Mouse (Mus musculus): ENCODE data around the gene Aph1a.
"Not testable (repeated sequence)": the region's sequence is repeated elsewhere in the genome, so short reads cannot be mapped to it uniquely, and the experiment has no call there.

Aph1a gene

DNA sequence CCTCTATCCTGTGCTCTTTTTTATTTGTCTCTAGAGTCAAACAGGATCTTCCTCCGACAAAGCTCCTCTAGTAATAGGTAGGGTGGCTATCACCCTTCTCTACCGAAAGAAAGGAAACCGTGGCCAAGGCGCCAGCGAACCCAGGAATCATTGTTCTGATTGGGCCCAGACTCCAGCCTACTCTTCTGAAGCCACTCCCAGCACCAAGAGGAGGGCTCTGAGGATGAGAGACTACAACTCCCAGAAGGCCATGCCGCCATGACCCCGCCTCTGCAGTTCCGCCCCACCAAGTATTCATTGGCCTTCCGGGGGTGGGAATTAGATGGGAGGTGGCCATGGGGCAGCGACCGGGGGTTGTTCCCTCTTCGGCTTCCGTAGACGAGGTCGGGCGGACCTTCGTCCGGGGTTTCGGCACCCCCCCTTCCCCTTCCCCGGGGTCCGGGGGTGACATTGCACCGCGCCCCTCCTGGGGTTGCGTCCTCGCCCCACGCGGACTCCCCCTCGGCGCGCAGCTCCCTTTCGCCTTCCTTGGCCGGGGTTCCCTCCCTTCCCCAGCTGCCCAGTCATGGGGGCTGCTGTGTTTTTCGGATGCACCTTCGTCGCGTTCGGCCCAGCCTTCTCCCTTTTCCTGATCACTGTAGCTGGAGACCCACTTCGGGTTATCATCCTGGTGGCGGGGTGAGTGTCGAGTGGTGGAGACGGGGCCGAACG is at the start of gene Aph1a:
Gene Aph1a (plus strand): TSS at position 364 of the 711 bp plus-strand sequence.
- DNase-seq, result peak; percentile 90 to 95

DNA sequence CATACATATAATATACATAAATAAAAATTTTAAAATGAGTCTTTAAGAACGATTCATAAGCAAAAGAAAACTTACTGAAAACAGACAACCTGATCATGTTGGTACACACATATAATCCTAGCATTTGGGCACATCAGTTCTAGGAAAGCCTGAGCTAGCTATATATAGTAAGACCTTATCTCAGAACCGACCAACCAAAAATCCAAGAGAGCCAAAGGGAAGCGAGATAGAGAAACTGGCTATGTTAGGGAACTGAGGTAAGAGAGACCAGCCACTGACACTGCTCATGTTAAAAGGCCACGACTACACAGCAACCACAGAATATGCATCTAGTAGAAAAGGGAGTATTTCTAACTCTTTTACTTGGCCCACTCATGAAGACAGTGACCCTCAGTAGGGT is 43.2 kb upstream of the Aph1a start:
- DNase-seq, result no peak

DNA sequence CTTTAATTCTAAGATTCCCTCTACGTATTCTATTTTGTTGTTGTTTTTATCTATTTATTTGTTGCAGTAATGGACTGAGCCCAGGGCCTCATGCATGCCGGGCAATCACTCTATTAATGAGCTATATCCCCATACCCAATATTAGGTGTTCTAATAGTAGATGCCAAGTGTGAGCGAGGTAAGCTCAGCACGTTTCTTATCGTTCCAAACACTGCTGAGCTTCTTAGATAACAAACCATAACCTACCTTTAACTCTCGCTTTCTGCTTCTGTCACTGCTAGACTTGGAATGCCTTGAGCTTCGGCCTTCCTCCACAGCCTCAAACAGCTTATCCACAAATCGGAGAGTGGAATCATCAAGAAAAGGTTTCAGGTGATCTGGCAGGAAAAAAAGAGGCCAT is 42.5 kb upstream of the Aph1a start:
- DNase-seq, result no peak

DNA sequence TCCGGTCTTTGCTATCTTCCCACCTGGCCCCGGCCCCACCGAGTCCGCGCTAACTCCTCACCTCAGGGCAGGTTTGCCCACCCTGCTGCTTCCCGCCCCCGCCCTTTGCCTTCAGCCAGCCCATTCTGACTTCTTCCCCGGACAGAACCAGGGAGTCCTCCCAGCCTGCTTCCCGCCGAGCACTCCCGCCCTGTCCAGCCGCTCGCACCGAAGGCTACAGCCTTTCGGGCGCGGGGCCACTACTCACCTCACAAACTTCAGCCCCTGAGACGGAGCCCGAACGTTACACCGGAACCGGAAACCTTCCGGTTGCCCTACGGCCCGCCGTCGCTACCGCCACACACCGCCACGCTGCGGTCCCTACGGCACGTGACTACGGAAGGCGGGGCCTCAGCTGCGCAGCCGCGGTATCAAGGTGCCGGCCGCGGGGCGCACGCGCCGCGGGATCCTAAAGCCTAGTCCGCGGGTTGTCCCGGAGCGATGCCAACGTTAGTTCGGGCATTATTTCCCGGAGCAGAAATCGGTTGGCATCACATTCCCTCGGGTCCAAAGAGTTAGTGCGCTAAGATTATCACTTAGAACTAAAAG is 38.2 kb upstream of the Aph1a start, which contains the start of gene Prpf3:
Gene Prpf3 (minus strand): TSS at position 384 of the 588 bp plus-strand sequence.
- DNase-seq, result peak; percentile 87 to 96

DNA sequence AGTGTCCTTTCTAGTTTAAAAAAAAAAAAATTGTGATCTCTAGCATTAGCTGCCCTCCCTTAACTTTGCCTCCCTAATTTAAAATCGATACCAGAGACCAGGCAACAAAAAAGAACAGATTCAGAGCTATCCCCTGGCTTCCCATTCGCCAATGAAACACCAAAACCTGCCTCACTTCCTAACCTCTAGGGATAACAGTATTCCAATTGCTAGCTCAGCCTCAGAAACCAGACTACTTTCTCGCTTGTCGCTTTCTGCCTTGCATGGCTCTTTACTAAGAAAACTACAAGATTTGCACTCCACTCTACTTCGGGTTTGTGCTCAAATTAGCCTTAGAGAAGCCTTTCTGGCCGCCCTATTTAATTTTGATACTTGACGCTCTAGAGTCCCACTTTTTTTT is 37.7 kb upstream of the Aph1a start:
- DNase-seq, result no peak

DNA sequence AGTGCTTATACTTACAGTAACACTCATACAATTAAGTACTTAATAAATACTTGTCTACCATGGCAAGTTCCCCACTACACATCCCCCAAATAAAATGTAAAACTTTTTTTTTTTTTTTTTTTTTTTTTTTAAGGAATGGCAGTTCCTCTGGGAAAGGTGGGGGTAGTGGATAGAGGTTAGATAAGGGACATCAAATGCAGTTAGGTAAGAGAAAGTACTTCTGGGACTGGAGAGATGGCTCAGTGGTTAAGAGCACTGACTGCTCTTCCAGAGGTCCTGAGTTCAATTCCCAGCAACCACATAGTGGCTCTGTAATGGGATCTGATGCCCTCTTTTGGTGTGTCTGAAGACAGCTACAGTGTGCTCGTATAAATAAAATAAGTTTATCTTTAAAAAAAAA is 36.7 kb upstream of the Aph1a start:
- DNase-seq, result not testable (repeated sequence)

DNA sequence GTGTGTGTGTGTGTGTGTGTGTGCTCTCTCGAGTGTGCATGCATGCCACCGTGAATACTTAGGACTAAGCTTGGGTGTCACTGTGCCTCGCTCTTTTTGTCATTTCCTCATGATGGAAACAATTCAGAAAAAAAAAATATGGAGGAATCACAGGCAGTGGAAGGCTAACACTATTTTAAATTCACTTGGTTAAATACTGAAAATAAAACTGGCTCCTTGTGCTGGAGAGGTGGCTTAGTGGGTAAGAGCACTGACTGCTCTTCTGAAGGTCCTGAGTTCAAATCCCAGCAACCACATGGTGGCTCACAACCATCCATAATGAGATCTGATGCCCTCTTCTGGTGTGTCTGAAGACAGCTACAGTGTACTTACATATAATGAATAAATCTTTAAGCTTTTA is 35.5 kb upstream of the Aph1a start:
- not testable (repeated sequence) for DNase-seq

DNA sequence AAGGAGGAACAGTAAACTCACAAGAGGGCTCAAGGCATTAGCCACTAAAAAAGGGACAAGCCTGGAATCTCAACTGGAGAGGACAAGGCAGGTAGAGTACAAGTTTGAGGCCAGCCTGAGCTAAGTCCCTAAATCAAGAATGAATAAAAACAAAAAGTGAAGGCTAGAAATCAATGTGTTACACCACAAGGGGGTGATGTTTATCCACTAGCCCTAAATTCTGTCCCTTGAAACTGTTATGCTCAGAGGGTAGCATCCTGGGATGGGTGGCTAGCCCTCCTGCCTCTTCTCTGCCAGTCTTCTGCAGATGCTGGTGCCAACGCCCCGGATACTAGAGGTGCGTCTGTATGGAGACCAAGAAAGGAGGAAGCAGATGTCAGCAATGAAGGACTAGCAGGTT is 33.4 kb upstream of the Aph1a start:
- DNase-seq, result no peak

DNA sequence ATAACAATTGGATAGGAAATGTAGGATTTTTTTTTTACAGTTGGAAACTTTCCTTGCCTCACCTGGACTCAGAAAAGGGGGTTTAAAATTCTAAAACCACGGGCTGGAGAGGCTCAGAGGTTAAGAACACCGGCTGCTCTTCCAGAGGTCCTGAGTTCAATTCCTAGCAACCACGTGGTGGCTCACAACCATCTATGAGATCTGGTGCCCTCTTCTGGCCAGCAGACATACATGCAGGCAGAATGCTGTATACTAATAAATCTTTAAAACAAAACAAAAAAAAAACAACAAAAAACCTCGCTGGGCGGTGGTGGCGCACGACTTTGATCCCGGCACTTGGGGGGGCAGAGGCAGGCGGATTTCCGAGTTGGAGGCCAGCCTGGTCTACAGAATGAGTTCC is 32.6 kb upstream of the Aph1a start:
- DNase-seq, result peak in 1 of 2 experiments; percentile 21

DNA sequence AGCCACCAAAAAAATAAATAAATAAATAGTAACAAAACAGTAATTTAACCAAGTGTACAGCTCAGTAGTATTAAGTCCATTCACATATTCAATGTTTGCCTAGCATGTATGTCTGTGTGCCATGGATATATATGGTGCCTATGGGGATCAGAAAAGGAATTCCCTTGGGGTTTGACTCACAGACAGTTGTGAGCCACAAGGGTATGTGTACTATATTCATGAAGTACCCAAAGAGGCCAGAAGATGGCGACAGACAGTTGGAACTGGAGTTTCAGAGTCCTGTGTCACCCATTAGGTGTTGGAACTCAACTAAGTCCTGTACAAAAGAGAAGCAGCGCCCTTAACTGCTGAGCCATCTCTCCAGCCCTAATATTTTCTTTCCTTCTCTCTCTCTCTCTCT is 32.0 kb upstream of the Aph1a start:
- DNase-seq, result peak in 1 of 2 experiments; percentile 55

DNA sequence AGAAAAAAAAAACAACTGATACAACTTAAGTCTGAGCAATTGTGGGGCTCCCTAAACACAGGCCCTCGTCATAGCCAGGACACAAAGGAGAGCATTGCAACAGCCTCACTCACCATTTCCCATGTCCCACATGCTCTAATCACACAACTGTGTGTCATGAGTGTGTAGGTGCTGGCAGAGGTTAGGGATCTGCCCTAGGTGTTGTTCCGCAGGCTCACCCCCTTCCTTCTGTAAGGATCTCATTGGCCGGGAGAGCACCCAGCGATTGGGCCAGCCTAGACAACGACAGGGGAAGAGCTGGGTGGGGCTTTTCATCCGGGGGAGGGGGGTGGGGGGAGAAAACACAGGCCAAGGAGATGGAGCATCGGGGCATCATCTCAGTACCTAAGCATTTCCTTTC is 30.2 kb upstream of the Aph1a start:
- no peak for DNase-seq

DNA sequence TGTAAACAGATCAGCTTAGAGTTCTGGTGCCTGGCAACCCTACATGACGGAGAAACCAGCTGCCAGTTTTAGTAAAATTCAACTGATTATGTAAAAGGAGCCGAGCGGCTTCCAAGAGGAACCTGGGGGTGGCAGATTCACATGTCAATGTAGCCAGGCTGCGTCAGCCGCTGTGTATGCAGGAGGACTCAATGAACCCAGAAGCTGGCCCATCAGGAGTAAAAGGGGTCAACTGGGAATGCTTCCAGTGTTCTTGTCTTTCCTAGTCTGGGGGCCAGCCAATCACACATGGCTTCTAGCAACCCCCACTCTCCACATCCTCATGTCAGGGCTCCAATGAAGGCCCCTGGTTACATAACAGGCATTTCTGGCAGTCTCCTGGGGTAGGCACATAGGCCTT is 28.7 kb upstream of the Aph1a start:
- DNase-seq, result no peak

DNA sequence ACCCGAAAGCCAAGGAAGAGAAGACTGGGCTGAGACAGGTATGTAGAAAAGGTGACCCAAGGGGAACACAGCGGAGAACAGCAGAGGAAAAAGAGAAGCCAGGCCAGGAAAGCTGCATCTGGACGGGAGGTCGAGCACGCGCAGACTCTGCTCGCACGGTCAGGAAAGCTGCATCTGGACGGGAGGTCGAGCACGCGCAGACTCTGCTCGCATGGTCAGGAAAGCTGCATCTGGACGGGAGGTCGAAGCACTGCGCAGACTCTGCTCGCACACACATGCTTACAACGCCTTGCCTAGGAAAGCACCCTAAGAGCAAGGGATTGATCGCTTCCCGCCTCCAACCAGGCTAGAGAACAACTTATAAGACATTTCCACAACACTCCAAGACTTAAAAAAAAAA is 28.2 kb upstream of the Aph1a start:
- no peak for DNase-seq

DNA sequence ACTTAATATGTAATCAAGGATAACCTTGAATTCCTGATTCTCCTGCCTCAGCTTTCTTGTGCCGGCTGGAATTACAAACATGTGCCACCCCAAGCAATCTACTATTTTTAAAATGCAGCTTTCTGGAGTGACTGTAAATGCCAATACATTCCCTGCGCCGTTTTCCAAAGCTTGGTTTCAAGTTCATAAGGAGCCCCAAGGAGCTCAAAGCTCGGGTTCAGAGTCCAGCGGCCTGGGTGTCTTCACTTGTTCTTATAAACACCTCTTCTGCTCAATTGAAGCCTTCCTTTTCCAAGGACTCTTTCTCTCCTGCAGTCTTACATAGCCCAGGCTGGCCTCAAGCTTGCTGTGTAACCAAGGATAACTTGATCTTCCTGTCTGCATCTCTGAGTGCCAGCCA is 27.7 kb upstream of the Aph1a start:
- DNase-seq, result no peak

DNA sequence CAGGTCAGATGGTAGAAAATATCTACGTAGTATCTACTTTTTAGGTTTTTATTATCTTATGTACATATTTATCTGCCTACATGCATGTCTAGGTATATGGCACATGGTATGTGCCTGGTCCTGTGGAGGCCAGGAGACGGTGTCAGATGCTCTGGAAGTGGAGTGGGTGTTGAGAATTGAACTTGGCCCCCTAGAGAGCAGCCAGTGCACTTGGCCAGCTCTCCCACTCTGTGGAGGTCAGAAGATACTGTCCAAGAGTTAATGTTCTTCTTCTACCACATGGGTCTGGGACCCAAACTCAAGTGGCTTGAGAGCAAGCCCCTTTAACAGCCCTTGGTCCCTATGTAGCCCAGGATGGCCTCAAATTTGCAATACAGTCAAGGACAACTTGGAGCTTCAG is 26.4 kb upstream of the Aph1a start:
- no peak for DNase-seq

DNA sequence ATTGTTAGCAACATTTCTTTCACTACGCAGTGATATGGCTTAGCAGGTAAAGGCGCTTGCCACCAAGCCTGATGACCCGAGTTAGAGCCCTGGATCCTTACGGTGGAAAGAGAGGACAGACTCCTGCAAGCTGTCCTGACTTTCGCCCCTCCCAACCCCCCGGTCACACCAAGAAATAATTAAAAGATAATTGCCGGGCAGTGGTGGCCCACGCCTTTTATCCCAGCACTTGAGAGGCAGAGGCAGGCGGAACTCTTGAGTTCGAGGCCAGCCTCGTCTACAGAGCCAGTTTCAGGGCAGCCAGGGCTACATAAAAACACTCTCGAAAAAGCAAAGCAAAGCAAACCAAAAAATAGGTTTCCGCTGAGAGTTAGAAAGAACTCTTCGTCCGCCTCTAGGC is 22.8 kb upstream of the Aph1a start:
- no peak for DNase-seq

DNA sequence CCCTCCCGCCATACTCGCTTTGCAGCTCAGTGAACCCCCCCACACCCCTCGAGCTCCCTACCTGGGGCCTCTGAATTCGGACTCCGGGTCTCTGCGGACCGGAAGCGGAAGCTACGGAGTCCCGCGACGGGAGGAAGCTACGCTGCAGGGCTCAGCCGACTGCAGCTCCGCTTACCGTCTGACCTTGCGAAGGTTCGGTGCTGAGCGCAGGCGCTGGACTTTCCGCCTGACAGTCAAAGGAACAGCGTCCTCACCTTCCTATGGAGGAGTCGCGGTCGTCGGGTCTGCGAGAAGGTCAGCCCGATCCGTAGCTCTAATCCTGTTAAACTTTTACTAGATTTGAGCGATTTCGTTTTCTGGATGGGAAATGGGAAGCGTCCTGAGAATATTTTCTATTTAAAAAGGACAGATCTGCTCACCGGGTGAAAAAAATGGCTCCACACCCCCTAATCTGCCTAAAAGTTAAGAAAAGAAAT is 22.3 kb upstream of the Aph1a start, which contains the start of gene Mrps21:
Gene Mrps21 (minus strand): TSS at position 128 of the 476 bp plus-strand sequence.
- DNase-seq, result peak; percentile 75

DNA sequence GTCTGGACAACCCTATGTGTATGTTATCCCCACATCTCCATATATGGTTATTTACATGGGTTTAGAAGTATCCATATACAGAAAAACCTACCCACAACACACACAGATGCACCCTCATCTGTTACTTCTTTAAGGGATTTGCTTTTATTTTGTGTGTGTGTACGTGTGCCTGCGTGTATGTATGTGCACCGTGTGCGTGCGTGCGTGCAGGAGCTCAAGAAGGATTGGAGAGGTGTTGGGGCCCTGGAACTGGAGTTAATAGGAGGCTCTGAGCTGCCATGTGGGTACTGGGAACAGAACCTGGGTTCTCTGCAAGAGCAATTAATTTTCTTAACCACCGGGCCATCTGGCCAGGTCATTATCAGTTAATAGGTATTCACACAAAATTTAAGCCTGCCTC is 21.7 kb upstream of the Aph1a start:
- no peak for DNase-seq

DNA sequence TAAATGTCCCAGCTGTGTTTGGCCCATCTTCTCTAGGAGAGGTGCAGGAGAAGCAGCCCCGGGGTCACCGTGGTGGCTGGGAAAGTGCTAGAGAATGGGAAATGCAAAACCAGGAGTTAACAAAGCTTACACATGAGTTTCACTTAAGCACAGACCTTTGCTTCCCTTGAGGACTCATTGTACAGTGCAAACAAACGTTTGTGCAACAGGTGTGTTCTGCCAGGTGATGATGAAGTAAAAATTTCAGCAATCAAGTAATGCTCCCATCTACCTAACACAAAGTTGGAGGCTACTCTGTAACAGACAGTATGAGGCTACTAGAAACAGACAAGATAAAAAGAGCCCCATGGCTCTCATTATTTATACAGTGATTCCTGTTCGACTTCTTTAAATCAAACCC is 14.7 kb upstream of the Aph1a start:
- DNase-seq, result no peak

DNA sequence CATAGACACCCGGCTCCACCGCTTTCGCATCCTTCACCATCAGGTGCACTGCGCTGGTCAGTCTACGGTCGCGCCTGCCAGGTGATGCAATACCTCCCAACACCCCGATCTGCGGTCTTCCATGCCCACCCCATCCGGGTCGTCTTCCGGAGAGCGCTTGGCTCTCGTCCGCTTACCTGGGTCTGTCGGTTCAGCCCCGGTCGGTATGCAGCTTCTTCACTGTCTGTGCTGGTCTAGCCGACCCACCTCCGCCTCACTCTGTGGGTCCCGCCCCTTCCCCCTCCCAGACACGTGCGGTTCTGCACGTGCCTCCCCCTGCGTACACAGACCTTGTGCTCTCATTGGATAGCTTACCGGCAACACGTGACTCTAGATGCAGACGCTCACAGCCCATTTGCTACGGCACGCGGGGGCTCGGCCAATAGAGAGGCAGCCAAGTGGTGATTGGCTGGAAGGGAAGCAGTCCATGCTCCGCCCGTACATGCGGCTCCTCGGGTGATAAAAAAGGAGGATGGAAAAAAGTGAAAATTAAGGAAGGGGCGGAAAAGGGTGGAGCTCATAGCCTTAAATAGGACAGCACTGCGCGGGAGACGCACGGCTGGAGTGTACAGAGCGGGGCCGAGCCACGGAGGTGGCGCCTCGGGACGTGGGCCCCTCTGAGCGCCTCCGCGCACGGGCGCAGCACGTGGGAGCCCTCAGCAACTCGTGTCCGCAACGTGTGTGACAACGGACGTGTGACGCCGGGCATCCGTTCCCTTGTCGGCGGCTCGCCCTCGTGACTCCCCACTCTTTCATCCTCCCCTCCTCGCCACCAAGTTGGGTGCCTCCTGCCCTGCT is 11.6 kb upstream of the Aph1a start, which contains the start of gene Ciart:
Gene Ciart (minus strand): TSS at position 273 of the 837 bp plus-strand sequence.
- DNase-seq, result peak; percentile 78 to 82

DNA sequence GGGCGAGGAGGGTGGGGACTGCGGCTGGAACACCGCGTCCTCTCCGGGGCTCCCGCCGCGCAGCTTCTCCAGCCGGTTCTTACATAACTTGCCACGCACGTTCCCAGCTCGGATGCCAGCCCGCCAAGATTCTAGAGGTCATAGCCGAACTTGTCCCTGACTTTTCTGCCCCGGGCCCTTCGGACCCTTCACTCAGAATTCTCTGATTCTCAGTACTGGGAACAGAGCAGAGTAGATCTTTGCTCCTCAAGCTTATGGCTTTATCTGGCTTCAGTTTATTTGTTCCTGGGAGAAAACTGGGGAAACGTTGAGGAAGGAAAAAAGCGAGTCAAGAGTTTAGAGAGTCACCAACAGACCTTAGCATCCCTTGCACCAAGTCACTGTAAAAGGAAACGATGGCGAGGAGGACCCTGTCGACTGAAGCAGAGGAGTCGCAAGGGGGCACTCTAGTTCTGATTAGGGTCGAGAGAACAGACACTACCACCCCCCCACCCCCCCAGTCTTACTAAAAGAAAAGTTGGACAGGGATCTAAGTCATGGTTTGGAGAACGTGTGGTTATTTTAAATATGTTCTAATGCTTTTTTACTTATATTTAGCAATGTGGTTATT is 10.8 kb upstream of the Aph1a start:
- peak; percentile 35 to 70 for DNase-seq

DNA sequence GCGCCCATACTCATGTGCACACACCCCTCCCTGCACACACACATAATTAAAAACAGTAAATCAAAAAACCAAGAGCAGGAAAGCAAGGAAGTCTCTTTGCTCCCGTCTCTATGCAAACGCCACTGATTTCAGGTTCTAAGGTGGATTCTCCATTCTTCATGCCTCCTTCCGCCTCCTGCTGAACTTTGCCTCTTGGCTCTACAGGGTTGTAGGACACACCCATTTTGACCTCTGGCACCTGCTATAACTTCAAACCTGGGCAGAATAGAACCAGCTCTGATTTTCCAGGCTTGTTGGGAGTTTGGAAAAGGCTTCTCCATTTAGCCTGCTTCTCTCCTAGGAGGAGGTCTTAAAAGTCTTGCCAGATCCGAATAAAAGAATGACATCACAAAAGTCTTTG is 9.4 kb upstream of the Aph1a start:
- no peak for DNase-seq

DNA sequence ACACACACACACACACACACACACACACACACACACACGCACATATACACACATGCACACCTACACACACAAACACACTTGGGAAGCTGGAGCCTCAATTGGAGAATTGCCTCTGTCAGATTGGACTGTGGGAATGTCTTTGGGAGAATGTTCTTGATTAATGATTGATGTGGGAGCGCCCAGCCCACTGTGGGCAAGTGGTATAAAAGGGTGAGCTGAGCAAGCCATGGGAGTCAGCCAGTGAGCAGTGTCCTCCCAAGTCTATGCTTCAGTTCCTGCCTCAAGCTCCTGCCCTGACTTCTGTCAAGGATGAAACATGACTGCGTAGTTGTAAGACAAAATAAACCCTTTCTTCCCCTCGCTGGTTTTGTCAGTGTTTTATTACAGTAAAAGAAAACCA is 6.2 kb upstream of the Aph1a start:
- DNase-seq, result no peak
